Mouse (Mus musculus): ENCODE measurements around the gene Il15ra. TPM values are rescaled to one million over a fixed set of nuclear protein-coding genes. Genes with fewer than 3 reads are reported as not detected.

Gene Il15ra
- polyA plus RNA-seq, 1 experiment: 16.5 TPM

DNA sequence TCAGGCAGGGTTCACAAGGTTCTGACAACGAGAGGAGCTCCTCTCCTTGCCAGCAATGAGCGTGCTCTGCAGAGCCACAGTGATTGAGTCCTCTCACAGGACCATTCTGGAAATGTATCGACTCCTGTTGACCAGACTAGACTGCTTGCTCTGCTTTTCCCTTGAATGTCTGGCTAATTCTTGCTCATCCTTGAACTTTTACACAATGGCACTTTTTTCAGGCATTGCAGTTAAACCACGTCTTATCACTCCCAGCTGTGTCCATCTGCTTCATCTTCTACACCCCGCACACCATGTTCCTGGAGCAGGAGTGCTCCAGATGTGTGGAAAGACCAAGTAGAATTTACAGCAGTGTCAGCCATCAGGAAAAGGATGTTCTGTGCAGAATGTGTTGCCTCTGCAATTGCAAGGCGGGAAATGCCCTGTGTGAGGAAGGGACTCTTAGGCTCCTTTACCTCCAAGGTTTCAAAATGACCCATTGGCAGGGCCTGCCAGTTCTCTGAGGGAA is 7.4 kb downstream of the Il15ra start:
- DNase-seq: no peak
- Histone ChIP-seq H3K4me3 (replicated peaks; ENCODE audit: insufficient read depth, low read depth, low read length) (no peak overlapping the region), H3K4me1 (ENCODE audit: control insufficient read depth, insufficient read depth, low read length) (no peaks in the 10 kb centered on the region), H3K27ac (ENCODE audit: insufficient read depth, low read length) (no peak overlapping the region), H3K27me3 (ENCODE audit: control insufficient read depth, insufficient read depth, low read length) (no peaks in the 10 kb centered on the region)
- 87% methylated on average over 6 of the region's 6 CpGs for WGBS
- TF ChIP-seq POLR2A (IDR thresholded peaks at IDR 0.05; ENCODE audit: borderline replicate concordance, insufficient read depth, low read length) (no peak), CTCF (IDR thresholded peaks at IDR 0.05; ENCODE audit: borderline replicate concordance, insufficient read depth, low read depth, low read length) (no peak)

DNA sequence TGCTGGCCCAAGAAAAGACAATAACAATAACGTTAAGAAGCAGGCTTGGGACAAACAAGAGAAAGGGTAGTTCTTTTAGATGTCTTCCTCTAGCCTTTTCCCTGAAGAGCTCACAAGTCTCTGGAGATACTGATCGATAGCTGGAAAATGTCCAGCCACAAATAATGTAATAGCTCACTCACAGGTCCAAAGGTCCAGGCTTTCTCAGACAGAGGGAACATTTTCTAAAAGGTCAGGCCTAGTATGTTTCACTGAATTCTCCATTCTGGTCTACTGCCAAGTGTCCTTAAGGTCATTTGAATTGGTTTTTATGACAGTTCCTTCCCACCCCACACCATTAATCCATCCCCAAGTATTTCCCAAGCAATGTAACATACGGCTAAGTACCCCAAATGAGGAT is 7.9 kb downstream of the Il15ra start:
- H3K27ac ChIP-seq (ENCODE audit: insufficient read depth, low read length): no peak overlapping the region
- no peaks in the 10 kb centered on the region for H3K27me3 ChIP-seq (ENCODE audit: control insufficient read depth, insufficient read depth, low read length)
- TF ChIP-seq POLR2A (IDR thresholded peaks at IDR 0.05; ENCODE audit: borderline replicate concordance, insufficient read depth, low read length): no peak
- no peak for TF ChIP-seq CTCF (IDR thresholded peaks at IDR 0.05; ENCODE audit: borderline replicate concordance, insufficient read depth, low read depth, low read length)
- DNase-seq: no peak
- no peaks in the 10 kb centered on the region for H3K4me1 ChIP-seq (ENCODE audit: control insufficient read depth, insufficient read depth, low read length)
- no peak overlapping the region for H3K4me3 ChIP-seq (replicated peaks; ENCODE audit: insufficient read depth, low read depth, low read length)
- WGBS: 71% methylated on average over 3 of the region's 3 CpGs

DNA sequence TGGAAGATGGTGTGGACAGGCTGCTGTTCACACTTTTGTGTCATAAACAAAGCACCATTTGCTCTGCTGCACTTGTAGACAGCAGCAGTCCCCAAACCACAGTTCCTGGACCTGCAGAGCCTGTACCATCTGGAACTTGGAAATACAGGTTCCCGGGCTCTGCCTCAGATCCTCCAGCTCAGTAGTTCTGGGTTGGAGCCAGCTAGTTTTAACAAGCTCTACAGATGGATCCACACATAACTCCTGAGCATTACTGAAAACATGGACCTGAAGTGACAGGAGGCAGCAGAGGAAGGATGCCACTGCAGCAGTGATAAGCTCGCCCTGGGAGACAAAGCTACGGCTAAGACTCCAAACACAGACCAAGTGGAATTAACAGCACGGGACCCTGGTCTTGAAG is 9.4 kb downstream of the Il15ra start:
- WGBS: 28% methylated on average over 4 of the region's 4 CpGs
- Histone ChIP-seq H3K27ac (ENCODE audit: insufficient read depth, low read length) (no peak overlapping the region), H3K27me3 (ENCODE audit: control insufficient read depth, insufficient read depth, low read length) (no peaks in the 10 kb centered on the region), H3K4me3 (replicated peaks; ENCODE audit: insufficient read depth, low read depth, low read length) (no peak overlapping the region), H3K4me1 (ENCODE audit: control insufficient read depth, insufficient read depth, low read length) (no peaks in the 10 kb centered on the region)
- DNase-seq: no peak
- TF ChIP-seq CTCF (IDR thresholded peaks at IDR 0.05; ENCODE audit: borderline replicate concordance, insufficient read depth, low read depth, low read length) (no peak), POLR2A (IDR thresholded peaks at IDR 0.05; ENCODE audit: borderline replicate concordance, insufficient read depth, low read length) (no peak)

DNA sequence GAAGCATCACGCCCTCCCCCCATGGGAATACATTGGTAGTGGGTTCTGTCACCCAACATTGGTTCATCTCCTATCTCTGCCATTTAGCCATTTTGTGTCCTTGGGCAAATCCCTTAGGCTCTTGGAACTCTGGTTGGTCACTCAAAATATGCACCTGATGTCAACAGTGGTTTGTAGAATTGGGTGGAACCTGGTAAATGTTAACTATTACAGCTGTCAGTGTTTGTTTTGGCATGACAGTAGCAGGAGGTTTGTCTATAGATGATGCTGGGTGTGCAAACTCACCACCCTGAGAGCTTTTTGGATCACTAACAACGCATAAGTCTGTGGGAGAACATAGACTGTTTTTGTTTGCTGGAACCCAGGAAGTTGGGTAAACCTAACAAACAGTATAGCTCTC is 13.5 kb downstream of the Il15ra start:
- Histone ChIP-seq H3K27ac (ENCODE audit: insufficient read depth, low read length) (no peak overlapping the region), H3K4me3 (replicated peaks; ENCODE audit: insufficient read depth, low read depth, low read length) (no peak overlapping the region), H3K27me3 (ENCODE audit: control insufficient read depth, insufficient read depth, low read length) (no peaks in the 10 kb centered on the region), H3K4me1 (ENCODE audit: control insufficient read depth, insufficient read depth, low read length) (no peaks in the 10 kb centered on the region)
- no peak for TF ChIP-seq CTCF (IDR thresholded peaks at IDR 0.05; ENCODE audit: borderline replicate concordance, insufficient read depth, low read depth, low read length)
- TF ChIP-seq POLR2A (IDR thresholded peaks at IDR 0.05; ENCODE audit: borderline replicate concordance, insufficient read depth, low read length): no peak
- DNase-seq: no peak
- WGBS: 76% methylated on average over 2 of the region's 2 CpGs

DNA sequence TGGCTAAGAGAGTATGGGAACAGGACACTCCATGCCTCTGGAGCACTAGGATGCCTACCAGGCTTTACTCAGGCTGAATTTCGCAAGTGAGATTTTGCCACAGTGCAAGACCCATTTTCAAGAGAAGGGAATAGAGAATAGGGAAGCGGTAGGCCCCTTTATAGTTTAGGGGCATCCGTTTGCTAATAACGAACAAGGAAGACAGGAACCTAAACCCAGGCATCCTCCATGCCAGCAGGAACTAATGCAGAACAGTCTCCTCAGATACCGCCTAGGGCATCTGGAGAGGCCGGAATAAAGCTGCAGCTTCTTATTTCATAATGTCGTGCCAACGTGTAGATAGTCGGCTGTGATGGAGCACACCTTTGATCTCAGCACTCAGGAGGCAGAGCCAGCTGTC is 17.5 kb downstream of the Il15ra start:
- Histone ChIP-seq H3K27me3 (ENCODE audit: control insufficient read depth, insufficient read depth, low read length) (no peaks in the 10 kb centered on the region), H3K27ac (ENCODE audit: insufficient read depth, low read length) (no peak overlapping the region), H3K4me1 (ENCODE audit: control insufficient read depth, insufficient read depth, low read length) (no peaks in the 10 kb centered on the region), H3K4me3 (replicated peaks; ENCODE audit: insufficient read depth, low read depth, low read length) (no peak overlapping the region)
- DNase-seq: no peak
- no peak for TF ChIP-seq CTCF (IDR thresholded peaks at IDR 0.05; ENCODE audit: borderline replicate concordance, insufficient read depth, low read depth, low read length)
- no peak for TF ChIP-seq POLR2A (IDR thresholded peaks at IDR 0.05; ENCODE audit: borderline replicate concordance, insufficient read depth, low read length)
- WGBS: 81% methylated on average over 9 of the region's 9 CpGs

DNA sequence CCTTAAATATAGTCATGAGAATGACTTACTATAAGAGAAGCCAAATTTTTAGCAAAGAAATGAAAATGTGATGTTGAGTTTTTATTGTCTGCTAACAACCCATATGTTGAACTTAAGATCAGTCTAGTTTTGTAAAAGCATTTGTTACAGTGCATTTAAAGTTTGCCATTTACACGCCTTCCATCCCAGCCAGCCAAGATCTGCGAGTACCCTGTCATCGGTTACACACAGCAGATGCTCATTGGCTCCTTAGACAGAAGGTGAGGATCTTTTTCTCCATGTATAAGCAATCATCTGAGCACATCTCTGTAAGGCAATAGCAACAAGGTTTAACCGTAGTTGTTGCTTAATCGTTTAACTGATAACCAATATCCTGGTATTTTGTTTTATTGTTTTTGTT is 22.5 kb downstream of the Il15ra start:
- Histone ChIP-seq H3K27me3 (ENCODE audit: control insufficient read depth, insufficient read depth, low read length) (no peaks in the 10 kb centered on the region), H3K4me3 (replicated peaks; ENCODE audit: insufficient read depth, low read depth, low read length) (no peak overlapping the region), H3K4me1 (ENCODE audit: control insufficient read depth, insufficient read depth, low read length) (no peaks in the 10 kb centered on the region), H3K27ac (ENCODE audit: insufficient read depth, low read length) (no peak overlapping the region)
- no peak for DNase-seq
- TF ChIP-seq POLR2A (IDR thresholded peaks at IDR 0.05; ENCODE audit: borderline replicate concordance, insufficient read depth, low read length) (no peak), CTCF (IDR thresholded peaks at IDR 0.05; ENCODE audit: borderline replicate concordance, insufficient read depth, low read depth, low read length) (no peak)
- 89% methylated on average over 5 of the region's 5 CpGs for WGBS

DNA sequence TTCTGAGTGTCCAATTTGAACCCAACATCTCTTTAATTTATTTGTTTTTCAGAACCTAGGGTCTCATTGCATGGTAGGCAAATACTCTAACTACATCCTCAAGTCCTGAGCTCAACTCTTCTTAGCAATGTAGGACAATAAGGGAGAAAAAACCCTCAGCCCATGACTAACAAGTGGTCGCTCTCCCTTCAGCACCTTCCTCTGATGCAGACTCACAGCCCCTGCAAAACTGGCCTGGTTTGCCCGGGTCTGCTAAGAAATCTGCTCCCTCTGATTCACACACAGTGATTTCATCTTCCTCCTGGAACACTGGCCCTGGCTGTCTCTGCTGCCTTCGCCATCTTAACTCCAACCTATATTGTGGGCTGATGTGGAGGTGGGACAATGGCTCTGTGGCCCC is 24.0 kb downstream of the Il15ra start:
- DNase-seq: no peak
- H3K27me3 ChIP-seq (ENCODE audit: control insufficient read depth, insufficient read depth, low read length): no peaks in the 10 kb centered on the region
- no peak overlapping the region for H3K4me3 ChIP-seq (replicated peaks; ENCODE audit: insufficient read depth, low read depth, low read length)
- TF ChIP-seq POLR2A (IDR thresholded peaks at IDR 0.05; ENCODE audit: borderline replicate concordance, insufficient read depth, low read length): no peak
- TF ChIP-seq CTCF (IDR thresholded peaks at IDR 0.05; ENCODE audit: borderline replicate concordance, insufficient read depth, low read depth, low read length): no peak
- H3K4me1 ChIP-seq (ENCODE audit: control insufficient read depth, insufficient read depth, low read length): no peaks in the 10 kb centered on the region
- WGBS: 69% methylated on average over 3 of the region's 3 CpGs
- no peak overlapping the region for H3K27ac ChIP-seq (ENCODE audit: insufficient read depth, low read length)

DNA sequence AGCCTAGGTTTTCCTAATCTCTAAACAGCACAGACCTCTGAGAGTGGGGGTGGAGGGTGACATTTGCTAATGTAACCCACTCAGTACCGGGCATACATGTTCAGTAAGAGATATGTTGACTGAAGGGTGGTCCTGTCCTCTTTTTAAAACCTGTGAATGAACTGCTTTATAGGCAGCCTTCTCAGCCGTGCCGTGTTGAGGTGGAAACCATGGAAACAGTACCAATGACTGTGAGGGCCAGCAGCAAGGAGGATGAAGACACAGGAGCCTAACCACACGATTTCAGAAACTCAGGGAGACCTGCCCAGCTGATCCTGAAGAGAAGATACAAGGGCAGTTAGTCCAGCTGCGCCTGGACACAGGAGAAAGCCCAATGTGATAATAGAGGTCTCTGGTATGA is 27.9 kb downstream of the Il15ra start:
- 58% methylated on average over 5 of the region's 5 CpGs for WGBS
- Histone ChIP-seq H3K27me3 (ENCODE audit: control insufficient read depth, insufficient read depth, low read length) (no peaks in the 10 kb centered on the region), H3K4me3 (replicated peaks; ENCODE audit: insufficient read depth, low read depth, low read length) (no peak overlapping the region), H3K27ac (ENCODE audit: insufficient read depth, low read length) (no peak overlapping the region), H3K4me1 (ENCODE audit: control insufficient read depth, insufficient read depth, low read length) (no peaks in the 10 kb centered on the region)
- DNase-seq: no peak
- no peak for TF ChIP-seq CTCF (IDR thresholded peaks at IDR 0.05; ENCODE audit: borderline replicate concordance, insufficient read depth, low read depth, low read length)
